In the genomic region with DNA sequence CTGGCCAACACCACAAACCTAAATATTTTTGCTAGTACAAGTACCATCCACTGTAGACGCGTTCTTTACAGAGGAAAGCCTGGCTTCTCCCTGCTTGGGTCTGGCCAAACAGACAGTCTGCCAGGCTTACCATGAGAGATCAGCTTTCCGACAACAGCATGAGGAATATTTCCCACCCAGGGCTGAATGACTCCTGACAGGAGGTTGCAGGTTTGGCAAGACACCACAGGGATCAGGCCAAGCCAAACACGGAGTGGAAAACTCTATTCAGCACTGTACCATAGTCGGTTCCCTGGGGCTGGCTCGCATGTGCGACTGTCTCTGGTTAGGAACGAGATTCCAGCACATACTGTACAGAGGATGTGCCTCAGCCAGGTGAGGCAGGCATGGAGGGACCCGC, we compare ENCODE assay signal across 10 mouse cellular contexts.
DNase-seq lines count a peak whose midpoint lies in the region; ATAC-seq and TF ChIP-seq lines count a peak whose summit lies in the region.
"Had no signal": no experiment of that assay in that cellular context is flagged by ENCODE, and none has a peak within 500 bp of the region (broad histone marks: within the 10 kb centered on the region; RNA-seq: fewer than 3 reads in every experiment).

No protein-coding gene starts in this region.

- 73% methylated on average over 9 of the region's 9 CpGs for WGBS in heart, embryonic 10.5 days
- WGBS in heart, embryonic 14.5 days = 57% methylated on average over 9 of the region's 9 CpGs
- WGBS in liver, postnatal 0 days (ENCODE audit: insufficient replicate concordance) = 76% methylated on average over 9 of the region's 9 CpGs

- no peak for TF ChIP-seq EP300 in liver, postnatal 0 days (IDR thresholded peaks at IDR 0.05; ENCODE audit: low read depth)

- no peaks in the 10 kb centered on the region for H3K9me3 ChIP-seq in heart, embryonic 10.5 days
- H3K9me3 ChIP-seq in heart, embryonic 14.5 days (ENCODE audit: control insufficient read depth, low read length) = peaks cover 9% of the 10 kb centered on the region
- peaks cover 3% of the 10 kb centered on the region; the same call in 1 of the 2 replicates for H3K9me3 ChIP-seq in liver, postnatal 0 days (ENCODE audit: low read length)

- H3K27ac ChIP-seq in heart, embryonic 10.5 days = no peak overlapping the region
- peak overlapping the region; percentile 68 to 73 for H3K27ac ChIP-seq in heart, embryonic 14.5 days (replicated peaks in 1 of 2; ENCODE audit: control insufficient read depth in 1 of 2, insufficient read depth in 1 of 2, low read depth in 2 of 2, low read length in 2 of 2)
- no peak overlapping the region for H3K27ac ChIP-seq in liver, postnatal 0 days (ENCODE audit: low read depth)

- DNase-seq in heart, adult 11 months = peak; percentile 96
- DNase-seq in heart, embryonic 10.5 days (ENCODE audit: low spot score) = no peak
- DNase-seq in urinary bladder, postnatal 14 days (ENCODE audit: low spot score) = peak; percentile 47
- DNase-seq in urinary bladder, adult 2 months (ENCODE audit: low spot score) = no peak
- peak; percentile 4 to 8 for DNase-seq in urinary bladder, postnatal 36 days (ENCODE audit: low spot score in 2 of 2)
- no peak for DNase-seq in liver, postnatal 0 days
- no peak for DNase-seq in adipocyte (ENCODE audit: low spot score)
- DNase-seq: kidney, adult 2 months had no signal

- H3K4me3 ChIP-seq in heart, embryonic 10.5 days = no peak overlapping the region
- H3K4me3 ChIP-seq in heart, embryonic 14.5 days (ENCODE audit: control insufficient read depth in 1 of 2, insufficient read depth in 1 of 2, low read depth in 1 of 2, low read length in 2 of 2) = no peak overlapping the region
- no peak overlapping the region for H3K4me3 ChIP-seq in liver, postnatal 0 days (ENCODE audit: low read depth, low read length)
- H3K4me3 ChIP-seq: myocyte had no signal

- H3K27me3 ChIP-seq in heart, embryonic 10.5 days (ENCODE audit: insufficient read depth, poor library complexity, severe bottlenecking) = no peaks in the 10 kb centered on the region
- H3K27me3 ChIP-seq in heart, embryonic 14.5 days (ENCODE audit: control insufficient read depth, insufficient read depth, low read length) = no peaks in the 10 kb centered on the region
- H3K27me3 ChIP-seq in liver, postnatal 0 days (ENCODE audit: insufficient read depth, low read length) = no peaks in the 10 kb centered on the region

- no peak overlapping the region for H3K4me2 ChIP-seq in heart, embryonic 14.5 days (ENCODE audit: low read length)
- no peak overlapping the region for H3K4me2 ChIP-seq in liver, postnatal 0 days (ENCODE audit: low read depth, low read length)

- H3K36me3 ChIP-seq in heart, embryonic 10.5 days = no peaks in the 10 kb centered on the region
- no peaks in the 10 kb centered on the region for H3K36me3 ChIP-seq in heart, embryonic 14.5 days (ENCODE audit: control insufficient read depth, insufficient read depth, low read length)
- H3K36me3 ChIP-seq in liver, postnatal 0 days (replicated peaks; ENCODE audit: insufficient read depth, low read length) = no peaks in the 10 kb centered on the region

- no peaks in the 10 kb centered on the region for H3K4me1 ChIP-seq in heart, embryonic 10.5 days
- no peaks in the 10 kb centered on the region; a peak in 1 of 4 replicates for H3K4me1 ChIP-seq in heart, embryonic 14.5 days (ENCODE audit: control insufficient read depth in 2 of 2, insufficient read depth in 2 of 2, low read length in 2 of 2)
- no peaks in the 10 kb centered on the region for H3K4me1 ChIP-seq in liver, postnatal 0 days (ENCODE audit: insufficient read depth)

- no peak for TF ChIP-seq CTCF in liver, postnatal 0 days (IDR thresholded peaks at IDR 0.05; ENCODE audit: low read depth)

- no peak overlapping the region for H3K9ac ChIP-seq in heart, embryonic 14.5 days (ENCODE audit: low read length)
- no peak overlapping the region for H3K9ac ChIP-seq in liver, postnatal 0 days (replicated peaks)

- ATAC-seq in heart, embryonic 14.5 days (ENCODE audit: insufficient number of reproducible peaks, insufficient read depth, low FRiP score, low read depth) = peak; percentile 81; the same call in 1 of the 2 replicates
- ATAC-seq in liver, postnatal 0 days = no peak

Comparison
In these comparisons a context has a peak if more than half of its experiments do, and no peak if none do; other contexts are left out.
1. DNase-seq: peak in heart, adult 11 months (single experiment), urinary bladder, postnatal 14 days (single experiment) and urinary bladder, postnatal 36 days (2 of 2); none in heart, embryonic 10.5 days (single experiment), urinary bladder, adult 2 months (single experiment), liver, postnatal 0 days (single experiment) and adipocyte (single experiment).
2. H3K27ac ChIP-seq: peak in heart, embryonic 14.5 days (2 of 2); none in heart, embryonic 10.5 days (single experiment) and liver, postnatal 0 days (single experiment).